Mouse (Mus musculus): ENCODE measurements at regions not wholly inside any gene's neighbourhood (a gene's known extent, or its start where the extent isn't known, plus 50 kb on each side); places are given as distances from the start of the nearest gene placed in this dataset.

DNA sequence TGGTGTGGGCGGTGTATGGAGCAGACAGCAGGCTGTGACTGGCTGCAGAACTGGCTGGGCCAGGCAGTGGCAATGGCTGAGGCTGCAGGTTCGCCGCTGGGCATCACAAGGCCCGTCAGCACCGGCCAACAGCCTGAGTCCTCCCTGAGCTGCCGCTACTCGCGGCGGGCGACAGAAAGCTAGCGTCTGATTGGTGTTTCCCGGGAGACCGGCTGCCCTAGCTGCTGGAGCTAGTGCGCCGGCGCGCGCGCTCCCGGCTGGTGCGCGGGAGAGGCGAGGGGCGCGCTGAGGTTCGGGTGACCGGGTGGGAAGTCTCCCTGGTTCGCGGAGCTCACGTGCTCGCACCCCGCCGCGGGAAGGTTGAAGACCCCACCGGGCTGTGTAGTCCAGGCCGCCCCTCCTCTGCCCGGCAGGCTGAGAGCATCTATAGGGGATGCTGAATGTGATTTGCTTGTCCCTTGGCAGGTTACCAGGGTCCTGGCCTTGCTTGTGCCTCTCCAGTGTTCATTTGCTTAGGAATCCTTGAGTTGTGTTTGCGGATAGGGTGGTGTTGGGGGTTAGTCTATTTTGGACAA, 241.2 kb downstream of the Mef2c start:
- H3K9ac ChIP-seq (ENCODE audit: control insufficient read depth, low read depth, low read length, poor library complexity, severe bottlenecking) = peak overlapping the region; percentile 62
- TF ChIP-seq NELFE (IDR thresholded peaks at IDR 0.05; ENCODE audit: low read depth, low read length) = no peak; the same call in 1 of the 2 replicates
- TF ChIP-seq RCOR1 (IDR thresholded peaks at IDR 0.05; ENCODE audit: low read depth, low read length) = no peak
- TF ChIP-seq NRF1 (IDR thresholded peaks at IDR 0.05; ENCODE audit: insufficient read depth, low read depth, low read length, poor library complexity, severe bottlenecking) = peak; percentile 75
- peak in 1 of 2 experiments; percentile 49; a peak in 1 of 4 replicates for TF ChIP-seq POLR2A (IDR thresholded peaks at IDR 0.05; ENCODE audit: control insufficient read depth in 1 of 2, insufficient read depth in 1 of 2, low read depth in 1 of 2, low read length in 2 of 2, poor library complexity in 1 of 2)
- 0 out of 2 replicates have a peak, but pooled peaks have one; percentile 14 for TF ChIP-seq SIN3A (IDR thresholded peaks at IDR 0.05; ENCODE audit: low read length)
- TF ChIP-seq E2F4 (IDR thresholded peaks at IDR 0.05; ENCODE audit: borderline replicate concordance, low read depth, low read length) = 0 out of 2 replicates have a peak, but pooled peaks have one; percentile 42
- TF ChIP-seq MAX (IDR thresholded peaks at IDR 0.05; ENCODE audit: low read length) = peak; percentile 46
- H3K4me1 ChIP-seq (ENCODE audit: control insufficient read depth in 1 of 2, insufficient read depth in 2 of 2, low read length in 2 of 2) = peaks cover 0 to 2% of the 10 kb centered on the region in 2 experiments; a peak in 1 of 4 replicates
- no peaks in the 10 kb centered on the region for H3K9me3 ChIP-seq (replicated peaks; ENCODE audit: insufficient read depth, low read length)
- peak overlapping the region; percentile 70 to 78 for H3K4me3 ChIP-seq (ENCODE audit: control insufficient read depth in 1 of 2, insufficient read depth in 1 of 2, low read depth in 2 of 2, low read length in 2 of 2)
- DNase-seq (ENCODE audit: low read depth, low spot score) = peak; percentile 87
- H3K79me2 ChIP-seq (ENCODE audit: control insufficient read depth, insufficient read depth, low read length, poor library complexity) = no peaks in the 10 kb centered on the region
- no peaks in the 10 kb centered on the region for H3K27me3 ChIP-seq (ENCODE audit: control insufficient read depth in 1 of 2, insufficient read depth in 2 of 2, low read length in 2 of 2)
- peaks cover 0 to 9% of the 10 kb centered on the region in 2 experiments; a peak in 3 of 4 replicates for H3K36me3 ChIP-seq (ENCODE audit: control insufficient read depth in 1 of 2, insufficient read depth in 2 of 2, low read length in 2 of 2)
- 0 out of 2 replicates have a peak overlapping the region, but pooled peaks have one; percentile 5 for H3K27ac ChIP-seq (ENCODE audit: control insufficient read depth, low read depth, low read length)

DNA sequence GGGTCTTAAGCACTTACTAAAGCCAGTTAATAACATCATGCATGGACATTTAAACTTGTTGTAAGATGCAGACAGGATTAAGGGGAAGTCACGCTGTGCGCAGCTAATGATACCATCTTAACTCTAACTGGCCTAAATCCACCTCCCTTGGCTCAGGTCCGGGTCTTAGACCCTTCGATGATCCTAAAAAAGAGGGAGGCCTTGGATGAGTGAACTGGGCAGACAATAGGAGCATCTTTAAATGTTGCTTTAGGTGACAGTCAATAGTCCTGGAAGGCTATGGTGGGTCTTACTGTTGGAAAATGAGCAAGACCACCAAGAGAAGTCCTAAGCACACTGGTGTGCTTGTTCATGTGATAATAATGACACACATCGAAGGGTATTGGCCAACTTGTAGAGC, 242.1 kb downstream of the Mef2c start:
- H3K9me3 ChIP-seq (replicated peaks; ENCODE audit: insufficient read depth, low read length) = no peaks in the 10 kb centered on the region
- no peak overlapping the region for H3K9ac ChIP-seq (ENCODE audit: control insufficient read depth, low read depth, low read length, poor library complexity, severe bottlenecking)
- H3K27ac ChIP-seq (ENCODE audit: control insufficient read depth, low read depth, low read length) = no peak overlapping the region
- no peak for DNase-seq (ENCODE audit: low read depth, low spot score)
- TF ChIP-seq JUND (IDR thresholded peaks at IDR 0.05; ENCODE audit: low read depth, low read length) = no peak
- no peaks in the 10 kb centered on the region for H3K27me3 ChIP-seq (ENCODE audit: control insufficient read depth in 1 of 2, insufficient read depth in 2 of 2, low read length in 2 of 2)
- H3K79me2 ChIP-seq (ENCODE audit: control insufficient read depth, insufficient read depth, low read length, poor library complexity) = no peaks in the 10 kb centered on the region
- H3K4me1 ChIP-seq (ENCODE audit: control insufficient read depth in 1 of 2, insufficient read depth in 2 of 2, low read length in 2 of 2) = peaks cover 0 to 2% of the 10 kb centered on the region in 2 experiments; a peak in 1 of 4 replicates
- H3K4me3 ChIP-seq (ENCODE audit: control insufficient read depth in 1 of 2, insufficient read depth in 1 of 2, low read depth in 2 of 2, low read length in 2 of 2) = no peak overlapping the region
- peaks cover 0 to 8% of the 10 kb centered on the region in 2 experiments; a peak in 3 of 4 replicates for H3K36me3 ChIP-seq (ENCODE audit: control insufficient read depth in 1 of 2, insufficient read depth in 2 of 2, low read length in 2 of 2)

DNA sequence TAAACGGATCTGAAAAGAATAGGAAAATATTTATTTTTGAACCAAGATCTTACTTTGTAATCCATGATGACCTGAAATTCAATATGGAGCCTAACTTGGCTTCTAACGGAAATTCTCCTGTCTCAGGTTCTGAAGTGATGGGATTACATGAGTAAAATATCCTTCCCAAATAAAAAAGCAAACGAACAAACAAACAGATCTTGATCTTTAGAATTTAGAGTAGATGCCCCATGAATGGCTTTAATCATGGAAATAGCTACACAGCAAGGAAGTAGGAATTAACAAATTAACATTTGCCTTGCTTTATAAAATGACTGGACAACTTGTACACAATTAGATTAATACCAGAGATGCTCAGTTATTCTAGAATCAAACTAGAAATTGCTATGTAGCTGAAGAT, 243.8 kb downstream of the Mef2c start:
- TF ChIP-seq GABPA (IDR thresholded peaks at IDR 0.05; ENCODE audit: low read depth, low read length) (no peak), CHD1 (IDR thresholded peaks at IDR 0.05; ENCODE audit: low read depth, low read length) (no peak), NRF1 (IDR thresholded peaks at IDR 0.05; ENCODE audit: insufficient read depth, low read depth, low read length, poor library complexity, severe bottlenecking) (no peak), KAT2A (conservative IDR thresholded peaks at IDR 0.05; ENCODE audit: low read depth, low read length) (no peak), POLR2A (IDR thresholded peaks at IDR 0.05; ENCODE audit: control insufficient read depth in 1 of 2, insufficient read depth in 1 of 2, low read depth in 1 of 2, low read length in 2 of 2, poor library complexity in 1 of 2) (no peak), RCOR1 (IDR thresholded peaks at IDR 0.05; ENCODE audit: low read depth, low read length) (no peak), ZKSCAN1 (IDR thresholded peaks at IDR 0.05; ENCODE audit: low read depth, low read length) (no peak), USF1 (IDR thresholded peaks at IDR 0.05; ENCODE audit: low read depth, low read length) (no peak), ETS1 (IDR thresholded peaks at IDR 0.05; ENCODE audit: low read depth, low read length) (no peak), TCF12 (IDR thresholded peaks at IDR 0.05; ENCODE audit: low read depth, low read length) (no peak), POLR2AphosphoS5 (IDR thresholded peaks at IDR 0.05; ENCODE audit: borderline replicate concordance, low read depth, low read length) (no peak), GATA1 (IDR thresholded peaks at IDR 0.05; ENCODE audit: low read depth, low read length) (no peak), USF2 (IDR thresholded peaks at IDR 0.05; ENCODE audit: borderline replicate concordance in 1 of 2, insufficient read depth in 1 of 2, low read depth in 1 of 2, low read length in 2 of 2) (no peak)
- DNase-seq (ENCODE audit: low read depth, low spot score) = no peak
- Histone ChIP-seq H3K36me3 (ENCODE audit: control insufficient read depth in 1 of 2, insufficient read depth in 2 of 2, low read length in 2 of 2) (peaks cover 0 to 8% of the 10 kb centered on the region in 2 experiments; a peak in 2 of 4 replicates), H3K27me3 (ENCODE audit: control insufficient read depth in 1 of 2, insufficient read depth in 2 of 2, low read length in 2 of 2) (no peaks in the 10 kb centered on the region), H3K9me3 (replicated peaks; ENCODE audit: insufficient read depth, low read length) (no peaks in the 10 kb centered on the region), H3K4me1 (ENCODE audit: control insufficient read depth in 1 of 2, insufficient read depth in 2 of 2, low read length in 2 of 2) (peaks cover 0 to 2% of the 10 kb centered on the region in 2 experiments; a peak in 1 of 4 replicates), H3K27ac (ENCODE audit: control insufficient read depth, low read depth, low read length) (no peak overlapping the region), H3K9ac (ENCODE audit: control insufficient read depth, low read depth, low read length, poor library complexity, severe bottlenecking) (no peak overlapping the region), H3K4me3 (ENCODE audit: control insufficient read depth in 1 of 2, insufficient read depth in 1 of 2, low read depth in 2 of 2, low read length in 2 of 2) (no peak overlapping the region), H3K79me2 (ENCODE audit: control insufficient read depth, insufficient read depth, low read length, poor library complexity) (no peaks in the 10 kb centered on the region)
